In genomic region chrX:99445059-99445458, GRCm38 (mm10) we compare ENCODE assay signal across 18 mouse cellular contexts.
"Had no signal": no experiment of that assay in that cellular context is flagged by ENCODE, and none has a peak within 500 bp of the region (broad histone marks: within the 10 kb centered on the region; RNA-seq: fewer than 3 reads in every experiment).

No protein-coding gene starts in this region.

- H3K4me3 ChIP-seq: liver, embryonic 15.5 days; lung, embryonic 15.5 days; megakaryocyte, embryonic 14.5 days; midbrain, embryonic 12.5 days; neural tube, embryonic 12.5 days; stomach, embryonic 15.5 days had no signal

- H3K27me3 ChIP-seq: lung, embryonic 15.5 days had no signal

- H3K4me1 ChIP-seq: liver, embryonic 15.5 days; stomach, embryonic 15.5 days had no signal

- H3K9ac ChIP-seq: liver, embryonic 15.5 days; liver, postnatal 0 days; lung, embryonic 15.5 days; midbrain, embryonic 12.5 days; neural tube, embryonic 12.5 days; stomach, embryonic 15.5 days had no signal

- H3K36me3 ChIP-seq: liver, embryonic 15.5 days; lung, embryonic 15.5 days; midbrain, embryonic 12.5 days; neural tube, embryonic 12.5 days; stomach, embryonic 15.5 days had no signal

- H3K4me2 ChIP-seq: liver, embryonic 15.5 days; lung, embryonic 15.5 days; midbrain, embryonic 12.5 days; neural tube, embryonic 12.5 days; stomach, embryonic 15.5 days had no signal

- ATAC-seq: liver, postnatal 0 days; lung, postnatal 0 days had no signal

- H3K9me3 ChIP-seq: liver, embryonic 15.5 days; lung, embryonic 15.5 days; megakaryocyte, embryonic 14.5 days; midbrain, embryonic 12.5 days; neural tube, embryonic 12.5 days; stomach, embryonic 15.5 days had no signal

- DNase-seq: liver, postnatal 0 days; lung, adult 2 months; lung, postnatal 14 days; lung, postnatal 36 days; midbrain, embryonic 14.5 days; right cerebral cortex, postnatal 14 days; thymus, adult 2 months; thymus, postnatal 25 days; thymus, postnatal 4 days had no signal

- H3K27ac ChIP-seq: liver, embryonic 15.5 days; lung, embryonic 15.5 days; macrophage; midbrain, embryonic 12.5 days; neural tube, embryonic 12.5 days; stomach, embryonic 15.5 days; stomach, postnatal 0 days had no signal
